Mouse (Mus musculus) kidney, adult 2 months (tissue): ENCODE measurements around the gene Trmt61a.

ENCODE experiments used
- CTCF ChIP-seq: fragments of 200-500 bp; conservative IDR thresholded peaks from 2 replicates; pipeline ENCODE4 v1.5.1; 2011; ENCODE audit warnings: low read depth, mild to moderate bottlenecking, control low read depth, low read length, moderate library complexity, mixed read lengths; ENCODE audit not compliant: insufficient read depth, insufficient read length
- POLR2A ChIP-seq: fragments of 200-500 bp; IDR thresholded peaks from one replicate; pipeline ENCODE4 v1.6.1; 2011; ENCODE audit warnings: low read depth, low read length, control low read depth

DNA sequence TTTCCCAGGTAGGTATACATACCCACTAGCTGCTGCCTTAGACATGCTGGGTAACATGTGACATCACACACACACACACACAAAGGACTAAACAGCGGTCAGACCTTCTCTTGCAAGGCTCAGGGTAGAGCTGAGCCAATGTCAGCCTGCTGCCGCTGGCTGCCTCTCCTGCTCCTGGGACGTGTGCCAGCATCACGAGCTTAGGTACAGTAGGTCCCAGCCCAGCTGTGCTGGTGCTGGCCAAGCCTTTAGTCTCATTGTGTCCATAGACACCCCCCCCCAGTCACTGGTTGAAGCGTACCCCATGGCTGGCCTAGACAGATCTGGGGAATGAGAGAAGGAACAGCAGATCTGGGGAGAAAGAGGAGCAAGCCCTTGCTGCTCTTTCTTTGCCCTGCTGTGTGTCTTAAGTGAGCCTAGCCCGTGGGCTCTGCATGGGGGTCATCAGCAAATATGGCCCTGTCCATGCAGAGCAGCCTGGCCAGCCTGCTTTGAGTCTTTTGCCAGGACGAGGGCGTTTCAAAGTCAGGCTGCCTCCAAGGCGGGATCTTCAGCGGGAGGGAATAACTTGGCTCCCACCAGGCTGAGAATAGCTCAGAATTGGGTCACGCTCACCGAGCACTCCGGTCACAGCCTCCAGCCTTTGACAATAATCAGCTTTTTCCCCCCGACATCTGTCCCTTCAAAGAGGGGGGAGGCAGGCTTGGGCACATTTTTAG lies 9.6 kb downstream of the Trmt61a start:
- TF ChIP-seq POLR2A = no peak
- no peak for TF ChIP-seq CTCF
